Mouse (Mus musculus) liver, postnatal 0 days (tissue): ENCODE data around the gene Snx4. TPM values are rescaled to one million over a fixed set of nuclear protein-coding genes. Genes with fewer than 3 reads are reported as not detected.

Experiments used
- ATAC-seq: fragments of 200-750 bp; cut with Nextera tagmentation; 2 replicates; pipeline ENCODE4 v1.8.0; 2017; ENCODE audit warnings: mild to moderate bottlenecking, moderate library complexity
- DNase-seq: peaks from one replicate; pipeline ENCODE4 v3.0.0-alpha.2; 2016
- H3K27ac ChIP-seq: fragments of 300-500 bp; sonication (generic); 2 replicates; pipeline ENCODE4 v1.5.1; 2014; ENCODE audit warnings: antibody characterized with exemption, moderate library complexity, mild to moderate bottlenecking, low read depth
- H3K27me3 ChIP-seq: fragments of 300-500 bp; sonication (generic); 2 replicates; pipeline ENCODE4 v1.6.1; 2014; ENCODE audit warnings: low read length, control low read depth, mixed read lengths; ENCODE audit not compliant: insufficient read depth
- H3K36me3 ChIP-seq: fragments of 300-500 bp; sonication (generic); replicated peaks from 2 replicates; pipeline ENCODE4 v1.6.1; 2014; ENCODE audit warnings: mild to moderate bottlenecking, control low read depth, low read length, moderate library complexity, mixed read lengths; ENCODE audit not compliant: insufficient read depth
- H3K4me1 ChIP-seq: fragments of 300-500 bp; sonication (generic); 2 replicates; pipeline ENCODE4 v1.6.1; 2014; ENCODE audit warnings: antibody characterized with exemption, mild to moderate bottlenecking, control low read depth; ENCODE audit not compliant: insufficient read depth
- H3K4me2 ChIP-seq: fragments of 300-500 bp; sonication (generic); 2 replicates; pipeline ENCODE4 v1.6.1; 2014; ENCODE audit warnings: low read depth, mild to moderate bottlenecking, low read length, moderate library complexity, mixed read lengths
- H3K4me3 ChIP-seq: fragments of 300-500 bp; sonication (generic); 2 replicates; pipeline ENCODE4 v1.5.1; 2014; ENCODE audit warnings: low read depth, low read length
- H3K9ac ChIP-seq: fragments of 300-500 bp; sonication (generic); replicated peaks from 2 replicates; pipeline ENCODE4 v1.6.1; 2014; ENCODE audit warnings: mild to moderate bottlenecking, moderate library complexity
- H3K9me3 ChIP-seq: fragments of 300-500 bp; sonication (generic); 2 replicates; pipeline ENCODE4 v1.6.1; 2016; ENCODE audit warnings: mild to moderate bottlenecking, control low read depth, low read length, mixed read lengths
- CTCF ChIP-seq: sonication (generic); IDR thresholded peaks from 2 replicates; pipeline ENCODE4 v1.5.1; 2016; ENCODE audit warnings: antibody characterized with exemption, low read depth
- EP300 ChIP-seq: IDR thresholded peaks from 2 replicates; pipeline ENCODE4 v1.6.1; 2016; ENCODE audit warnings: antibody characterized with exemption, low read depth, mild to moderate bottlenecking
- WGBS: fragments of 180-500 bp; shearing (Covaris S2); extraction: QIAGEN DNeasy Blood & Tissue Kit; methylation state at CpG from one replicate; pipeline ENCODE4 v1.1.7; 2014; ENCODE audit not compliant: insufficient replicate concordance; 5-methylcytosine and 5-hydroxymethylcytosine counted together
- polyA plus RNA-seq: library from polyadenylated mRNA; unstranded; fragments of >200 nt; fragmentation: Nextera tagmentation; extraction: Ambion mirVana; gene quantifications from 2 replicates; pipeline ENCODE4 v1.2.1, GENCODE M21; 2015

Gene Snx4
- polyA plus RNA-seq, 1 experiment from 2014 or later = 27.8 TPM

GRCm38 (mm10) chr16:33289981-33290380 lies 38.7 kb downstream of the Snx4 start:
- Histone ChIP-seq H3K36me3 (peaks cover 55% of the 10 kb centered on the region), H3K4me2 (no peak overlapping the region), H3K27me3 (no peaks in the 10 kb centered on the region), H3K9me3 (no peaks in the 10 kb centered on the region), H3K27ac (no peak overlapping the region), H3K4me3 (no peak overlapping the region), H3K9ac (no peak overlapping the region), H3K4me1 (no peaks in the 10 kb centered on the region)
- ATAC-seq (no peak), DNase-seq (no peak)
- TF ChIP-seq CTCF (no peak), EP300 (no peak)
- 83% methylated on average over 7 of the region's 7 CpGs for WGBS

GRCm38 (mm10) chr16:33292241-33292640 lies 41.0 kb downstream of the Snx4 start:
- ATAC-seq = no peak
- no peak overlapping the region for H3K4me3 ChIP-seq
- no peak for DNase-seq
- H3K27ac ChIP-seq = no peak overlapping the region
- no peak overlapping the region for H3K4me2 ChIP-seq
- no peaks in the 10 kb centered on the region for H3K27me3 ChIP-seq
- 87% methylated on average over 7 of the region's 7 CpGs for WGBS
- peaks cover 59% of the 10 kb centered on the region for H3K36me3 ChIP-seq
- H3K4me1 ChIP-seq = no peaks in the 10 kb centered on the region
- TF ChIP-seq CTCF = no peak
- H3K9ac ChIP-seq = no peak overlapping the region
- H3K9me3 ChIP-seq = no peaks in the 10 kb centered on the region

GRCm38 (mm10) chr16:33294681-33295080 lies 43.4 kb downstream of the Snx4 start:
- DNase-seq (no peak), ATAC-seq (no peak)
- Histone ChIP-seq H3K9ac (no peak overlapping the region), H3K36me3 (peaks cover 52% of the 10 kb centered on the region), H3K9me3 (no peaks in the 10 kb centered on the region), H3K4me1 (no peaks in the 10 kb centered on the region), H3K27me3 (no peaks in the 10 kb centered on the region), H3K4me3 (no peak overlapping the region), H3K4me2 (no peak overlapping the region), H3K27ac (no peak overlapping the region)
- no peak for TF ChIP-seq CTCF
- 85% methylated on average over 7 of the region's 7 CpGs for WGBS

- 90% methylated on average over 9 of the region's 9 CpGs for WGBS
- TF ChIP-seq EP300 (no peak), CTCF (no peak)
- Histone ChIP-seq H3K9ac (no peak overlapping the region), H3K4me3 (no peak overlapping the region), H3K9me3 (no peaks in the 10 kb centered on the region), H3K27ac (no peak overlapping the region), H3K4me1 (no peaks in the 10 kb centered on the region), H3K4me2 (no peak overlapping the region), H3K27me3 (no peaks in the 10 kb centered on the region), H3K36me3 (peaks cover 53% of the 10 kb centered on the region)
- no peak for ATAC-seq
- no peak for DNase-seq
These were observed 44.1 kb downstream of the Snx4 start for GRCm38 (mm10) chr16:33295321-33295720.

GRCm38 (mm10) chr16:33297493-33297892 lies 46.3 kb downstream of the Snx4 start:
- H3K4me1 ChIP-seq = no peaks in the 10 kb centered on the region
- WGBS = 77% methylated on average over 1 of the region's 1 CpGs
- no peak for TF ChIP-seq CTCF
- TF ChIP-seq EP300 = no peak

GRCm38 (mm10) chr16:33306633-33307070 lies 55.4 kb downstream of the Snx4 start:
- no peaks in the 10 kb centered on the region for H3K9me3 ChIP-seq
- H3K9ac ChIP-seq = no peak overlapping the region
- peaks cover 8% of the 10 kb centered on the region; the same call in 1 of the 2 replicates for H3K4me1 ChIP-seq
- DNase-seq (peak; percentile 87), ATAC-seq (peak; percentile 90)
- 0 out of 2 replicates have a peak, but pooled peaks cover 4% of the 10 kb centered on the region for H3K36me3 ChIP-seq
- peak overlapping the region; percentile 49 for H3K27ac ChIP-seq
- TF ChIP-seq EP300 (peak; percentile 71), CTCF (peak; percentile 91)
- no peak overlapping the region for H3K4me3 ChIP-seq
- WGBS = 4% methylated on average over 4 of the region's 4 CpGs
- 0 out of 2 replicates have a peak overlapping the region, but pooled peaks have one; percentile 11 for H3K4me2 ChIP-seq
- no peaks in the 10 kb centered on the region for H3K27me3 ChIP-seq

More at GRCm38 (mm10) chr16:33297493-33297892, 46.3 kb downstream of the Snx4 start:
- H3K4me3 ChIP-seq = no peak overlapping the region
- no peak overlapping the region for H3K27ac ChIP-seq
- H3K27me3 ChIP-seq = no peaks in the 10 kb centered on the region
- DNase-seq (no peak), ATAC-seq (no peak)
- no peak overlapping the region for H3K9ac ChIP-seq
- H3K9me3 ChIP-seq = no peaks in the 10 kb centered on the region
- no peak overlapping the region for H3K4me2 ChIP-seq
- H3K36me3 ChIP-seq = peaks cover 34% of the 10 kb centered on the region

GRCm38 (mm10) chr16:33307761-33308160 lies 56.5 kb downstream of the Snx4 start:
- Histone ChIP-seq H3K9me3 (no peaks in the 10 kb centered on the region), H3K27me3 (no peaks in the 10 kb centered on the region), H3K4me3 (no peak overlapping the region), H3K9ac (no peak overlapping the region), H3K36me3 (0 out of 2 replicates have a peak, but pooled peaks cover 4% of the 10 kb centered on the region), H3K27ac (no peak overlapping the region; the same call in 1 of the 2 replicates), H3K4me2 (no peak overlapping the region), H3K4me1 (peaks cover 8% of the 10 kb centered on the region; the same call in 1 of the 2 replicates)
- no peak for TF ChIP-seq EP300
- TF ChIP-seq CTCF = no peak
- ATAC-seq = no peak
- peak; percentile 37 for DNase-seq
- WGBS = 66% methylated on average over 7 of the region's 7 CpGs
